Mouse (Mus musculus): ENCODE data around the gene Phf1.

The Phf1 gene

GRCm38 (mm10) chr17:26981050-26981449 is 48.2 kb downstream of the Phf1 start:
- peak in 1 of 2 experiments; percentile 52 for DNase-seq

GRCm38 (mm10) chr17:26983382-26983781 is 50.5 kb downstream of the Phf1 start:
- DNase-seq = no peak

GRCm38 (mm10) chr17:26985503-26986179 is 52.8 kb downstream of the Phf1 start:
- DNase-seq = no peak
